Mouse (Mus musculus) urinary bladder, postnatal 14 days (tissue): Measurements from ENCODE around the gene Siglece.
"Not testable (repeated sequence)": the region's sequence is repeated elsewhere in the genome, so short reads cannot be mapped to it uniquely, and the experiment has no call there.

Experiments
- DNase-seq: peaks from one replicate; pipeline ENCODE4 v3.0.0; 2021; ENCODE audit warnings: low spot score

Siglece gene

DNA sequence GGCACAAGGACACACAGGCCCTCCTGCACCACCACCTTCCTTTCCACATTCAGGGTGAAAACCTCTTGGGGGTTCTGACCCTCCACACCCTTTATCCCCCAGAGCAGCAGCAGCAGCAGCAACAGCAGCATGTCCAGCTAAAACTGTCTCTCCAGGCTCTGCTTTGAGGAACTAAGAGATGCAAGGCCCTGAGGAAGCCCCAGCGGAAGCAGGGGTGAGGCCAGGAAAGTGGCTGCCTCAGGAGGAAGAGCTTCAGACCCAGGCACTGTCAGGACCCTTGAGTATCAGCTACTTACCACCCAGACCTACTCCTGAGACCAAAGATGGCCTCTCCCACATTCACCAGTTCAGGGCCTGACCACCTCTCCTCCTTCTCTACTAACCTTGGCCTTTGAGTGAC, at the start of gene Siglece:
Gene Siglece, minus strand, starts transcription at position 160 of the 400 bp plus-strand sequence.
- DNase-seq, result no peak

DNA sequence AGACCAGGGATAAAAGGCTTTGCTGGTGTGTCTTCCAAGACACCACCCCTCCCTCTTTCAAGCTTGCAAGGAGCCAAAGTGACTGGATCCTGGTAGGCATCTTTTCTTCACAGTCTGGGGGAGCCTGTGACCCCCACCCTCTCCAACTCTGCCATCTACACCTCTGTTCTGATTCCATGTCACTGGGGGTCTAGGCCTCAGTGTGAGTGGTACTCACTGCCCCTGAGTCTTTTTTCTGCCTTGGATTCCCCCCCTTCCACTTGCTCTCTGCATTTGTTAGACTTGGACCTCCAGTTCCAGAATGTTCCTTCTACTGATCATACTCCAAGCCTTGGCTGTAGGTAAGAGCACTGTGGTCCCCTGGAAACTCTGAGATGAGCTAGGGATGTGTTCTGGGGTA, 30.2 kb upstream of the Siglece start, which contains the start of gene Klk14:
Gene Klk14, plus strand, starts transcription at position 301 of the 400 bp plus-strand sequence.
- DNase-seq, result no peak

GRCm38 (mm10) chr7:43685088-43685487, 25.1 kb upstream of the Siglece start:
- DNase-seq, result no peak

DNA sequence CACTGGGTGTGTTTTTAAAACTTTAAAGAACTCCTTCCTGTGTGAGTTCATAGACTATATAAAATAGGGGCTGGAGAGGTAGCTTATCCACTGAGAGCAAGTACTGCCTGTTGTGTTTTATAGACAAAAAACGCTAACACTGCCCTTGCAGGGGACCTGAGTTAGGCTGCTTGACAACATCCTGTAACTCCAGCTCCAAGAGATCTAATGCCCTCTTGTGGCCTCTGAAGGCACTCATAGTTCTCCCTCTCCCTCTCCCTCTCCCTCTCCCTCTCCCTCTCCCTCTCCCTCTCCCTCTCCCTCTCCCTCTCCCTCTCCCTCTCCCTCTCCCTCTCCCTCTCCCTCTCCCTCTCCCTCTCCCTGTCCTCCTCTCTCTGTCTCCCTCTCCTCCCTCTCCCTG, 22.6 kb upstream of the Siglece start:
- DNase-seq, result not testable (repeated sequence)

DNA sequence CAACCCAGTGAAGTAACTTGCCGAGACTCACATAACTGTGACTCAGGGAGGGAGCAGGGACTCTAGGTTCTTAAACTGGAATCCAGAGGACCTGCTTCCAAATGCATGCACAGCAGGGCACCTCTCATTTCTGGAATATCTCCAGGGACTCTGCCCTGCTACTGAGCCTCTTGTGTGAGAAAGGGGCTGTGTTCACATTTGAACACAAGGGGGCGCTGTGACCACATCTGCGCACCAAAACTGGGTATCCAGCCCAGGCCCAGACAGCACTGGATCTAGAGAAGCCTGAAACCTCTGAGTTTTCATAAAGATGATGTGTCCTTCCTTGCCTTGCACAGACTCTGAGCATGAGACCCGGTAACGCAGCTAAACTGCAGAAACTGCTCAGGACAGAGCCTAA, 21.0 kb upstream of the Siglece start:
- DNase-seq, result peak; percentile 65

DNA sequence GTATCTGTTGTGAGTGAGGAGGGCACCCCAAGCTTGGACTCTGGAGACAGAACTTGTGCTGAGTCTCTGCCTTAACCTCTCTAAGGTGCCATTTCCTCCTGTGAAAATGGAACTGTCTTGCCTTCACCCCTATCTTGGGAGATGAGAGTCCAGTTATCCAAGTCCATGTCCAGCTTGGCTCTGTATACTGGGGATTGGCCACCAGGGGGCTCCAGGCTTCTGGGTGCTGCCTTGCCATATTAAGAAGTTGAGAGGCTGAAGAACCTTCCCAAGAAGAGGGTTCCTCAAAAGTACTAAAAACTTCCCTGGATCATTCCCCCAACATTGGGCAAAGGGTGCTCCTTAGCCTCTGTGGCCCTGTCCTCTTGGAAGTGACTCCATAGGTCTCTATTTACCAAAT, 18.6 kb upstream of the Siglece start:
- DNase-seq, result peak; percentile 53

DNA sequence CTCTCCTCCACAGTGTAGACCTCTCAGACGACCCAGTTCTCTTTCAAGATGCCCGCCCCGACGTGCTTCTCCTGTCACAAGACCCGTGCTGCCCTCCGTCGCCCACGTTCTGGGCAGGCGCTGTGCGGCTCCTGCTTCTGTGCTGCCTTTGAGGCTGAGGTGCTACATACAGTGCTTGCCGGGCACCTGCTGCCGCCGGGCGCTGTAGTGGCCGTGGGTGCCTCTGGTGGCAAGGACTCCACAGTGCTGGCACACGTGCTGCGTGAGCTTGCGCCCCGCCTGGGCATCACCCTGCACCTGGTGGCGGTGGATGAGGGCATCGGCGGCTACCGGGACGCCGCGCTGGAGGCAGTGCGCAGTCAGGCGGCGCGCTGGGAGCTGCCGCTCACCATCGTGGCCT, 15.1 kb upstream of the Siglece start:
- no peak for DNase-seq

DNA sequence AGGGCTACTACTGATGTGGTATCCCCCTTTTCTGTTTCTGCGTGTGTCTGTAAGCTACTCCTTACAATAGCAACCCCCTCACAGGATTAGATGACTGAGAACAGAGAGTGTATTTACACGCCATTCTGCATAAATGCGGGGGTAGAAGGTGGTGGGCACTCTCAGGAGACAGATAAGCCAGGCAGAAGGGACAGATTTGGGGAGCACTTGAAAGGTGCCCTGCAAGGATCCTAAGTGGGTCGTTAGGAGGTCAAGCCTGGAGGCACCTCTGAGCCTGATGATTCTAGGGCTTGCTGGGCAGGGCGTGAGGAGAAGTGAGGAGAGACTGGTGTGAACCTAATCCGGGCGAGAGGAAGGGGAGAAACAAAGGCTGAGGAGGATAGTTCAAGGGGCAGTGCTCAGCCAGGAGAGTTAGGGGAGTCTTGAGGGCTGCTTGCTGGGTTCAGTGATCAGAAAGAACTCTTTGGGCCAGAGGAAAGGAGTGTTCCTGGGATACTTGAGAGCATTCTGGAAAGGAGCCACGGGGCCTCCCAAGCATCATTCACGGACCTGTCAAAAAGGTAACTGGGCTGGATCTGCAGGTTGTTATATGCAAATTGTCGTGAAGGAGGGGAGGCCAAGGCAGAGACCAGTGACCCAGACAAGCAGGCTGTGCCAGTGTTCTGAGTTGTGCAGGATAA, 12.8 kb upstream of the Siglece start:
- peak; percentile 61 for DNase-seq

DNA sequence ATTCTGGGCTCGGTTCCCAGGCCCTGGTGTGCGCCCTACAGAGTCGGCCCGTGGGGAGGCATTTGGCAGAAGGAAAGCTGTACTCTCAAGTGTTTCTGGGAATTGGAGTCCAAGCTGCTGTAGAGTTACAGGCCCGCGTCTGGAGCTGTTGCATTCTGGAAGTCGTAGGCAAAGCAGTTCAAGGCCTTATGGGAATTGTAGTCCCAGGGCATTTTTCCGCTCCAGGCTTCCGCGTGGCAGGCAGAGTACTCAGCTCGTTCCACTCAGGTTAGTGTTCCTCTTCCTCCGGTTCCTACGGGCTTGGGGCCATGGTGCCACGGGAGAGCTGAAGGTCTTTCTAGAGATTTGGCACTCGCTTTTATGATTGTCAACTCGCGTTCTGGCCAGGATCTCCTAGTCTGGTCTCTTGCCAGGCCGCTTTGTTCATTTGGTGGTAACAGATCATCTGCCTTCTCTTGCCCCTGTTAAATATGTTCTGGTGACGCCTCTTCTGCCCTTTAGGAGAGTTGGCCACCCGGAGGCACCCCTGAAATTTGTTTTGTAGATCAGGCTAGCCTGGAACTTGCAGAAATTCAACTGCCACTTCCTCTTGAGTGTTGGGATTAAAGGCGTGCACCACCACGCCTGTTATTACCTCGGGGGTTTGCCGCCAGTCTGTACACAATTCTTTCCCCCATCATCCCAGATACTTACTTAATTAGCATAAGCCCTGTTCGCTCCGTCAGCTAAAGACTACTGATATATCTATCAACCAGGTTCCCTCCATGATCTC, 12.0 kb upstream of the Siglece start, which contains the start of gene Ctu1:
Gene Ctu1, plus strand, starts transcription at position 208 of the 772 bp plus-strand sequence.
- peak; percentile 90 for DNase-seq

GRCm38 (mm10) chr7:43671064-43671808, 11.3 kb upstream of the Siglece start:
- no peak for DNase-seq

DNA sequence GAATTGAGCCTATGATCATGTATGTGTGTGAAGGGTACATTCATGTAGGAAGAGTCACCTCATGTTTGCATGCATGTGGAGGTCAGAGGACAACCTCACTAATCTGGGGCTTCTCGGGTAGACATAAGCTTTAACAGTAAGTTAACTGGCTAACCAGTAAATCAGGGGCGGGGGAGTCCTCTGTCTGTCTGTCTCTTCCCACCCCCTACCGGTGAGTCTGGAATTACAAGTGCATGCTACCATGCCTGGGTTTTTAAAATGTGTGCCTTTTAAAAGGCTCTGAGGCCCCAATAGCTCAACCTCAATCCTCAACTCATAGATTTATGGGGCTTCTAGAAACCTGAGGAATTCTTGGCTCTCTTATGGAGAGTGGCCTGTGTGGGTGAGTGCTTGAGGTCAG, 8.6 kb upstream of the Siglece start:
- no peak for DNase-seq

DNA sequence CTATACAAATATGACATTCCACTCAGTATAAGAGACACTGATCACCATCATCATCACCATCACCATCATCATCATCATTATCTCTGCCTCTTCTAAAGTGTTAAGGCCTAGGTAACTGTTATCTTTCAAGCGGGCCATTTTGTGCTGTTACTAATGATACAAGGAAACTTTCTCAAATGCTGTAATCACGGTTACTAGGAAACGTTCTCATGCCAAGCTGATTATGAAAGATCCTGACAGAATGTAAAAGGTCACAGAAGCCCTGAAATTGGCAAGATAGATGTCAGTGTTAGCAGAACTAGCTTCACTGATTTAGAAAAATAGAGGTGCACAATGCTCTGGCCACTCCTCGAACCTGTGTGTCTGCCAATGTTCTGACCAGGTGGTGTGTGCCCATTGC, 7.3 kb upstream of the Siglece start:
- not testable (repeated sequence) for DNase-seq

DNA sequence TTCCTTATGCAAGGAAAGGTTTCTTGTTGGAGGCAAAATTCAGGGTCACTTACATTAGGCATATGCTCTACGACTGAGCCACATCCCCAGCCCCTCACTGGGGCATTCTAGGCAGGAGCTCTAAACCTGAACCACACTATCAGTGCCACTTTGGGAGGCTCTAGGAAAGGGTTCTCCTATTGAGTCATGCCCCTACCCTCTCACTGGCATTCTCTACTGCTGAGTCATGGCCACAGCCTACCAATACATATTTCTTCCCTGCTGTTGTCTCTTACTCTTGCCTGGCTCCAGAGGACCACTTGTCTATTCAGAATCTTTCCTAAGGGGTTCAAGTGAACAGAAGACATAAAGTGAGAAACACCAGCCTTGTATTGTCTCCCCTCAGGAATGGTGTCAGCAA, 2.8 kb upstream of the Siglece start:
- no peak for DNase-seq

DNA sequence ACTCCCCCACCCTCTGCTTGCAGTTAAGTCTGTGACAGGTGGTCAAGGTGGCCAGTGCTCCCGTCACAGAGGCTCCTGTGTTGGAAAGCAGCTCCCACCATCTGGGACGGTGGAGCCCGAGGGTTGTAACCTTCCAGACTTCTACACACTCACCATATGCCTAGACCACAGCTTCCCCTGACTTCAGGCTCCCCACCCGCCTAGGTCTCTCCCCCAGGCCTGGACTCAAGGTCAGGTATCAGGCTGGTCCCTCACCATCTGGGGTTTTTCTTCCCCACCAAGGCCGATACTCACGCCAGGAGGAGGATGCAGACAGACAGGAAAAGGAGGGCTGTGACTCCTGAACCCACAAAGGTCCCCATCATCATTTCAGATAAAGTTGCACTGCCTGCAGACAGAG, 3.7 kb downstream of the Siglece start:
- no peak for DNase-seq

- no peak for DNase-seq
Measured at GRCm38 (mm10) chr7:43654519-43654918, 5.4 kb downstream of the Siglece start.

DNA sequence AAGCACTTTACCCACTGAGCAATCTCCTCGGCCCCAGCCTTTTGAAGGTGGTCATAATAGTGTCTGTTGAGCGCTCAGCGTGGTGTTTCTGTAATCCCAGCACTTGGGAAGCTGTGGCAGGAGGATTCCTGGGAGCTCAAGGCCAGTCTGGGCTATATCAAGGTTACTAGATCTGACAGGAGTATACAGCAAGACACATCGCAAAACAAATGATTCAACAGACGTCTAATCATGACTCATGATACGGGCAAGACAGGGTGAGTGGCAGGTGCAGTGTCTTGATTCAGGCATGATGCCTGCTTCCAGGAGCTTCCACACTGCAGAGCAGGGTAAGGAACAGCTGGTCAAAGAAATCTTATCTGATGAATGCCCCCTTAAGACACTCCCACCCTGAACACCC, 7.3 kb downstream of the Siglece start:
- no peak for DNase-seq

DNA sequence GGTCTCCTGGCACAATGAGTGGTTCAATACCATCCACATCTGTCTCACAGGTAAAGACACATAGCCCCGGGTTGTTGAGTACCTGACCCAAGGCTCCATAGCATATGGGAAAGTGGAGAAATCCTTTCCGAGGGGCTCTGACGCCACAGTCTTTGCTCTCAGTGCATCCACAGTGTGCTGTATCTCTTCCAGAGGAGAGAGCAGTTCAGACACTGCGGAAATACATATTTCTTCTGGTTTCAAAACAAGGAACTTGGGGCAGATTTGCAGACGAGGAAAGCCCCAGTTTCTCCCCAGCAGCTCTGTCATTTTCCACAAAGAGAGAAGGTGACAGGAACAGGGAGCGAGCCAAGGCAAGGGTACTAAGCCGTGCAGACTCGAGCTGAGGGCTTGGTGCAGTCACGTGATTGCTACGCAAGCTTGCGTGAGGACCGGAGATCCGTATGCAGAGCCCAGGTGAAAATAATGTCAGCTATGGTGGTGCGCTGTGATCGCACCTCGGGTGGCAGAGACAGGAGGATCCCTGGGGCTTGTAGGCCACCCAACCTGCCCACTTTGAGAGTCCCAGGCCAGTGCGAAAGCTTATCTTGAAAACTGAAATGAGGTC, 16.8 kb downstream of the Siglece start:
- no peak for DNase-seq

DNA sequence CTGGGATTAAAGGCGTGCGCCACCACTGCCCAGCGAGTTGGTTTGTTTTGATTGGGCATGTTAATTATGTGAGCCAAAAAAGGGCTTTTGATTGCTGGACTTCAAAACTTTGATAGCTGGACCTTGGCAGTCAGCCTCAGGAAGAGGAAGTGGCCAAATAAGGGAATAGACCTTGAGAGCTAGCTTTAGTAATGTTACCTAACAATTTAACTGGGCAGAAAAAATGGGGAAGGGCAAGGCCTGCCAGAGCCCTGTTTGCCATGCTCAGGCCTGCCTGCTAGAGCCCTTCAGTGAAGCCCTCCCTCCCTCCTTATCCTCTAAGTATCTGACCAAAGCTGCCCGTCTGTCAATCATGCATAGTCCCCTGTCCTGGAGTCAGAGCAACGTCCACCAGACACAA, 17.4 kb downstream of the Siglece start:
- no peak for DNase-seq

- DNase-seq, result no peak
Measured at GRCm38 (mm10) chr7:43637118-43637517, 22.8 kb downstream of the Siglece start.

- no peak for DNase-seq
Measured at GRCm38 (mm10) chr7:43636194-43636593, 23.8 kb downstream of the Siglece start.

DNA sequence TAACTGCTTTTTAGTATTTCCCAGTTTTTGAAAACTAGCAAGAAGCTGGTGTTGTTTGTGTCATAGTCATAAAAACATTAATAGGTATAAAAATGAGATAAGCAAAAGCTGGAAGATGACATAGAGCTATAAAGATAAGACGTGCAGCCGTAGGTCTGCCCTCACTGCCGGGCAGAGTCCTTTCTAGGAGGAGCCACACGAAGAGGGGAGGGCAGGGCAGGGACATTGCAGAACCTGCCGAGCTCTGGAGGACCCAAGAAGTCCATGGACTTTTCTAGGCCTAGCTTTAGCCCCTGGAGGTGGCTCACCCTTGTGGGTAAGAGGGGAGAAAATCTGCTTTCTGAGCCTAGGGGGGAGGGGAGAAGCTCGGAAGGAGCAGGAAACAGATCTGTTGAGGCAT, 25.5 kb downstream of the Siglece start, which contains the start of gene Ceacam18:
Gene Ceacam18, plus strand, starts transcription at position 208 of the 400 bp plus-strand sequence.
- DNase-seq, result no peak

DNA sequence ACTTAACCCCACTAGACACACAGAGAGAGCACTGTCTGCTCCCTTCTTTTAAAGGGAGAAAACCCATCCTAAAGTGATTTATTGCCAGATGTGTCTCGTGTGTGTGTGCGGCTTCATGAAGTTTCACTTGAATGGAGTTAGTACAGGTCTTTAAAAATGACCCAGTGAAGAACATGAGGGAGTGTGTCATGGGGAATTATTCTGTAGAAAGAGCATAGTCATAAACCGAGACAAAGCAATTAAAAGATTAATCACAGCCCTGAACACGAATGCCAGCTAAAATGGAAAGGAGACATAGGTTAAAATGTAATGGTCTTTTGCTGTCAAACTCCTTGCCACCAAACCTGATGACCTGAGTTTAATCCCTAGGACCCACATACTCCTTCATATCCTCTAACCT, 26.0 kb downstream of the Siglece start:
- DNase-seq, result no peak
